Mouse (Mus musculus) CH12.LX (cell line): ENCODE results near the gene Rps6ka4. TPM values are rescaled to one million over a fixed set of nuclear protein-coding genes. Genes with fewer than 3 reads are reported as not detected.

Source experiments
- DNase-seq: peaks from one replicate; pipeline ENCODE4 v3.0.0-alpha.2; 2013; ENCODE audit errors: extremely low read depth
- H3K27ac ChIP-seq: 2 replicates; pipeline ENCODE4 v1.5.1; 2012; ENCODE audit warnings: low read depth, mild to moderate bottlenecking, control low read depth, moderate library complexity; ENCODE audit not compliant: insufficient read depth
- H3K27me3 ChIP-seq: replicated peaks from 2 replicates; pipeline ENCODE3; 2012; ENCODE audit warnings: inconsistent platforms
- H3K36me3 ChIP-seq, 2 experiments: replicated peaks in 1 of 2; 2 replicates each; pipeline versions ENCODE3 to v1.6.1; 2012; ENCODE audit warnings: inconsistent platforms in 1 of 2, low read length in 1 of 2, mild to moderate bottlenecking in 1 of 2, mixed read lengths in 1 of 2, moderate library complexity in 1 of 2; ENCODE audit not compliant: control insufficient read depth in 1 of 2, insufficient read depth in 1 of 2
- H3K4me1 ChIP-seq, 2 experiments: 2 replicates each; pipeline ENCODE4 v1.6.1; 2012; ENCODE audit warnings: inconsistent platforms in 1 of 2, moderate library complexity in 1 of 2; ENCODE audit not compliant: insufficient read depth in 2 of 2, control insufficient read depth in 1 of 2
- H3K4me2 ChIP-seq: 2 replicates; pipeline ENCODE4 v1.6.1; 2012; ENCODE audit warnings: low read depth, mild to moderate bottlenecking, control low read depth; ENCODE audit not compliant: poor library complexity, insufficient read depth, severe bottlenecking
- H3K4me3 ChIP-seq, 3 experiments: fragments of 150-350 bp in 1 of 3; sonication (generic) in 1 of 3; replicated peaks in 1 of 3; 2 replicates each; pipeline versions ENCODE3 to v1.5.1; 2011 to 2012; ENCODE audit warnings: low read depth in 2 of 3, low read length in 2 of 3, mild to moderate bottlenecking in 2 of 3, moderate library complexity in 2 of 3, control low read depth in 1 of 3, improper control_type of control experiment in 1 of 3, inconsistent platforms in 1 of 3, mixed read lengths in 1 of 3; ENCODE audit not compliant: poor library complexity in 1 of 3
- H3K79me2 ChIP-seq: replicated peaks from 2 replicates; pipeline ENCODE4 v1.6.1; 2012; ENCODE audit warnings: mild to moderate bottlenecking, moderate library complexity; ENCODE audit not compliant: control insufficient read depth, poor library complexity, insufficient read depth, severe bottlenecking; ENCODE audit errors: extremely low read depth
- H3K9ac ChIP-seq: 2 replicates; pipeline ENCODE4 v1.6.1; 2012; ENCODE audit warnings: low read depth, mild to moderate bottlenecking, control low read depth, moderate library complexity; ENCODE audit not compliant: insufficient read depth
- H3K9me3 ChIP-seq: replicated peaks from 2 replicates; pipeline ENCODE3; 2012; ENCODE audit warnings: low read length, inconsistent platforms, mixed read lengths
- CHD1 ChIP-seq: IDR thresholded peaks from 2 replicates; pipeline ENCODE4 v1.6.1; 2012; ENCODE audit warnings: low read depth, low read length, improper control_type of control experiment, inconsistent platforms
- CHD2 ChIP-seq: IDR thresholded peaks from 2 replicates; pipeline ENCODE4 v1.6.1; 2011; ENCODE audit warnings: low read length, improper control_type of control experiment
- CTCF ChIP-seq, 2 experiments: IDR thresholded peaks in 1 of 2; conservative IDR thresholded peaks in 1 of 2; 2 replicates each; pipeline ENCODE4 v1.5.1; 2011 to 2012; ENCODE audit warnings: low read depth in 2 of 2, low read length in 2 of 2, improper control_type of control experiment in 1 of 2, inconsistent platforms in 1 of 2, mild to moderate bottlenecking in 1 of 2, moderate library complexity in 1 of 2
- ELF1 ChIP-seq: IDR thresholded peaks from 2 replicates; pipeline ENCODE4 v1.6.1; 2014; ENCODE audit warnings: low read depth, mild to moderate bottlenecking, inconsistent platforms, low read length, improper control_type of control experiment
- GABPA ChIP-seq: IDR thresholded peaks from 2 replicates; pipeline ENCODE4 v1.6.1; 2012; ENCODE audit warnings: low read depth, low read length, improper control_type of control experiment, inconsistent platforms; ENCODE audit not compliant: insufficient replicate concordance
- HCFC1 ChIP-seq: IDR thresholded peaks from 2 replicates; pipeline ENCODE4 v1.6.1; 2012; ENCODE audit warnings: low read depth, mild to moderate bottlenecking, inconsistent platforms, low read length, improper control_type of control experiment
- IRF4 ChIP-seq: IDR thresholded peaks from 2 replicates; pipeline ENCODE4 v1.6.1; 2014; ENCODE audit warnings: low read depth, mild to moderate bottlenecking, inconsistent platforms, low read length, improper control_type of control experiment
- JUND ChIP-seq: conservative IDR thresholded peaks from 2 replicates; pipeline ENCODE4 v1.6.1; 2011; ENCODE audit warnings: low read depth, low read length, improper control_type of control experiment
- MAX ChIP-seq: IDR thresholded peaks from 2 replicates; pipeline ENCODE4 v1.6.1; 2011; ENCODE audit warnings: low read length, improper control_type of control experiment
- MYC ChIP-seq: IDR thresholded peaks from 2 replicates; pipeline ENCODE4 v1.6.1; 2011; ENCODE audit warnings: low read depth, mild to moderate bottlenecking, improper control_type of control experiment, low read length
- NELFE ChIP-seq: IDR thresholded peaks from 2 replicates; pipeline ENCODE4 v1.6.1; 2011; ENCODE audit warnings: low read depth, low read length, improper control_type of control experiment
- NRF1 ChIP-seq: IDR thresholded peaks from 2 replicates; pipeline ENCODE4 v1.6.1; 2014; ENCODE audit warnings: low read depth, mild to moderate bottlenecking, inconsistent platforms, low read length, improper control_type of control experiment, moderate library complexity
- POLR2AphosphoS2 ChIP-seq: IDR thresholded peaks from 2 replicates; pipeline ENCODE4 v1.6.1; 2011; ENCODE audit warnings: low read depth, low read length, improper control_type of control experiment
- RCOR1 ChIP-seq: conservative IDR thresholded peaks from 2 replicates; pipeline ENCODE4 v1.6.1; 2012; ENCODE audit warnings: low read depth, mild to moderate bottlenecking, inconsistent platforms, low read length, improper control_type of control experiment
- SIN3A ChIP-seq: IDR thresholded peaks from 2 replicates; pipeline ENCODE4 v1.6.1; 2012; ENCODE audit warnings: low read length, improper control_type of control experiment, inconsistent platforms
- SMC3 ChIP-seq: IDR thresholded peaks from 2 replicates; pipeline ENCODE4 v1.6.1; 2011; ENCODE audit warnings: low read depth, low read length, improper control_type of control experiment
- TCF12 ChIP-seq: IDR thresholded peaks from 2 replicates; pipeline ENCODE4 v1.6.1; 2014; ENCODE audit warnings: low read depth, mild to moderate bottlenecking, inconsistent platforms, low read length, improper control_type of control experiment
- UBTF ChIP-seq: IDR thresholded peaks from 2 replicates; pipeline ENCODE4 v1.6.1; 2012; ENCODE audit warnings: low read depth, mild to moderate bottlenecking, inconsistent platforms, low read length, improper control_type of control experiment, moderate library complexity
- USF1 ChIP-seq: IDR thresholded peaks from 2 replicates; pipeline ENCODE4 v1.6.1; 2014; ENCODE audit warnings: low read depth, mild to moderate bottlenecking, inconsistent platforms, low read length, improper control_type of control experiment
- USF2 ChIP-seq: conservative IDR thresholded peaks from 2 replicates; pipeline ENCODE4 v1.6.1; 2011; ENCODE audit warnings: low read depth, low read length, improper control_type of control experiment
- ZC3H11A ChIP-seq: IDR thresholded peaks from 2 replicates; pipeline ENCODE4 v1.6.1; 2012; ENCODE audit warnings: low read depth, mild to moderate bottlenecking, inconsistent platforms, low read length, improper control_type of control experiment
- ZKSCAN1 ChIP-seq: IDR thresholded peaks from 2 replicates; pipeline ENCODE4 v1.6.1; 2012; ENCODE audit warnings: low read depth, inconsistent platforms, low read length, improper control_type of control experiment, borderline replicate concordance
- ZMIZ1 ChIP-seq: IDR thresholded peaks from 2 replicates; pipeline ENCODE4 v1.6.1; 2012; ENCODE audit warnings: low read depth, mild to moderate bottlenecking, inconsistent platforms, low read length, improper control_type of control experiment
- ZNF384 ChIP-seq: IDR thresholded peaks from 2 replicates; pipeline ENCODE4 v1.6.1; 2012; ENCODE audit warnings: low read depth, low read length, improper control_type of control experiment, inconsistent platforms
- dilution Hi-C: fragments of 300-500 bp; cut with MboI; formaldehyde crosslinking; loops from 2 replicates; pipeline ENCODE4 v1.14.3; 2020; ENCODE audit warnings: low sequenced_read_pairs; ENCODE audit not compliant: extremely low pct_unique_long_range_greater_than_20kb, extremely low pct_ligation_motif_present
- in situ Hi-C: fragments of 300-500 bp; cut with MboI; formaldehyde crosslinking; loops from 3 replicates; pipeline ENCODE4 v1.14.3; 2019; ENCODE audit warnings: low sequenced_read_pairs, low pct_ligation_motif_present, low pct_unique_long_range_greater_than_20kb, mixed read lengths
- polyA plus RNA-seq: library from polyadenylated mRNA; unstranded; fragments of >175 nt; gene quantifications from 2 replicates; pipeline ENCODE4 v1.2.1, GENCODE M21; 2012; ENCODE audit warnings: low read depth; ENCODE audit not compliant: insufficient read length
- total RNA-seq, 2 experiments: library from RNA; depleted of rRNA; stranded (reverse); fragments of 300-350 nt in 1 of 2; fragments of >200 nt in 1 of 2; gene quantifications; 2 replicates each; pipeline ENCODE4 v1.2.3; 2012 to 2014

Rps6ka4 gene
- total and polyA plus RNA-seq, 3 experiments, result 6.6 to 14.0 (median 7.8) TPM

- DNase-seq, result no peak
- no peaks in the 10 kb centered on the region for H3K79me2 ChIP-seq
- peaks cover 2% of the 10 kb centered on the region for H3K9me3 ChIP-seq
- no peak overlapping the region for H3K4me2 ChIP-seq
- H3K4me1 ChIP-seq, result peaks cover 0 to under 1% of the 10 kb centered on the region in 2 experiments; a peak in 2 of 4 replicates
- H3K27ac ChIP-seq, result no peak overlapping the region
- no peak overlapping the region for H3K9ac ChIP-seq
- no peak overlapping the region for H3K4me3 ChIP-seq
- no peaks in the 10 kb centered on the region for H3K27me3 ChIP-seq
- TF ChIP-seq MYC (no peak), POLR2AphosphoS2 (no peak), ZMIZ1 (no peak), ZNF384 (no peak), RCOR1 (no peak), MAX (no peak), ZKSCAN1 (no peak), CTCF (conservative IDR thresholded peaks at IDR 0.05 in 1 of 2, IDR thresholded peaks at IDR 0.05 in 1 of 2; ENCODE audit: low read depth in 2 of 2, low read length in 2 of 2) (no peak), USF2 (no peak), TCF12 (no peak), SIN3A (no peak), NELFE (no peak), JUND (no peak), SMC3 (no peak), CHD2 (no peak)
- TF ChIP-seq, all 38 proteins: peak for 0
- H3K36me3 ChIP-seq, result no peaks in the 10 kb centered on the region
- dilution Hi-C loops (no loop called here), in situ Hi-C loops (no loop called here)
These were observed 37.5 kb upstream of the Rps6ka4 start for GRCm38 (mm10) chr19:6877965-6878364.

GRCm38 (mm10) chr19:6876799-6877198 lies 36.4 kb upstream of the Rps6ka4 start:
- peaks cover 2% of the 10 kb centered on the region for H3K9me3 ChIP-seq
- peaks cover 6 to 12% of the 10 kb centered on the region in 2 experiments for H3K4me1 ChIP-seq
- TF ChIP-seq USF2 (peak; percentile 27; the same call in 1 of the 2 replicates), IRF4 (no peak)
- TF ChIP-seq, all 38 proteins: peak for 1
- in situ Hi-C loops (no loop called here), dilution Hi-C loops (no loop called here)
- DNase-seq, result no peak
- no peaks in the 10 kb centered on the region for H3K27me3 ChIP-seq
- H3K36me3 ChIP-seq, result no peaks in the 10 kb centered on the region
- H3K4me2 ChIP-seq, result no peak overlapping the region
- no peak overlapping the region for H3K4me3 ChIP-seq
- H3K9ac ChIP-seq, result no peak overlapping the region
- H3K79me2 ChIP-seq, result no peaks in the 10 kb centered on the region
- H3K27ac ChIP-seq, result no peak overlapping the region

- Histone ChIP-seq H3K4me2 (no peak overlapping the region), H3K79me2 (no peaks in the 10 kb centered on the region), H3K4me1 (peaks cover 8 to 22% of the 10 kb centered on the region in 2 experiments), H3K4me3 (no peak overlapping the region), H3K9me3 (peaks cover 2% of the 10 kb centered on the region), H3K36me3 (no peaks in the 10 kb centered on the region), H3K27me3 (no peaks in the 10 kb centered on the region), H3K9ac (no peak overlapping the region), H3K27ac (no peak overlapping the region)
- TF ChIP-seq ELF1 (no peak), MYC (no peak), HCFC1 (no peak), NELFE (no peak), UBTF (no peak), USF1 (no peak), NRF1 (no peak), ZNF384 (no peak), SIN3A (no peak), GABPA (no peak), CHD1 (no peak), ZC3H11A (no peak), TCF12 (no peak)
- in situ Hi-C loops (no loop called here), dilution Hi-C loops (no loop called here)
- no peak for DNase-seq
These were observed 35.4 kb upstream of the Rps6ka4 start for GRCm38 (mm10) chr19:6875834-6876233.
